Mouse (Mus musculus) myocyte (in vitro differentiated cells): ENCODE measurements at regions not wholly inside any gene's neighbourhood (a gene's known extent, or its start where the extent isn't known, plus 50 kb on each side); places are given as distances from the start of the nearest gene placed in this dataset.

Experiments
- H3K27me3 ChIP-seq: one replicate; pipeline ENCODE4 v1.6.1; 2011; ENCODE audit not compliant: control insufficient read depth, insufficient read depth, insufficient read length
- H3K36me3 ChIP-seq: one replicate; pipeline ENCODE4 v1.6.1; 2011; ENCODE audit not compliant: control insufficient read depth, insufficient read depth
- H3K4me2 ChIP-seq: one replicate; pipeline ENCODE4 v1.6.1; 2011; ENCODE audit warnings: low read depth, control low read depth
- H3K4me3 ChIP-seq: one replicate; pipeline ENCODE4 v1.5.1; 2011; ENCODE audit warnings: mild to moderate bottlenecking, control low read depth, moderate library complexity
- H3K79me2 ChIP-seq: one replicate; pipeline ENCODE4 v1.6.1; 2011; ENCODE audit not compliant: control insufficient read depth, insufficient read depth
- H3ac ChIP-seq: one replicate; pipeline ENCODE4 v1.6.1; 2011; ENCODE audit not compliant: control insufficient read depth, insufficient read length
- CEBPB ChIP-seq: IDR thresholded peaks from 2 replicates; pipeline ENCODE4 v1.6.1; 2011; ENCODE audit warnings: mild to moderate bottlenecking, moderate library complexity; ENCODE audit not compliant: poor library complexity, insufficient read depth, severe bottlenecking
- E2F4 ChIP-seq: IDR thresholded peaks from one replicate; pipeline ENCODE4 v1.6.1; 2011; ENCODE audit warnings: mild to moderate bottlenecking, control low read depth, moderate library complexity; ENCODE audit not compliant: insufficient read depth
- MAX ChIP-seq: IDR thresholded peaks from one replicate; pipeline ENCODE4 v1.6.1; 2011; ENCODE audit warnings: low read depth, mild to moderate bottlenecking, control low read depth
- MYOD1 ChIP-seq, 3 experiments: IDR thresholded peaks; one replicate each; pipeline ENCODE4 v1.6.1; 2011; ENCODE audit warnings: control low read depth in 2 of 3, low read depth in 2 of 3, mild to moderate bottlenecking in 2 of 3, moderate library complexity in 1 of 3; ENCODE audit not compliant: insufficient read length in 2 of 3, control insufficient read depth in 1 of 3
- MYOG ChIP-seq, 3 experiments: IDR thresholded peaks; one replicate each; pipeline ENCODE4 v1.6.1; 2011; ENCODE audit warnings: control low read depth in 2 of 3, low read depth in 2 of 3, mild to moderate bottlenecking in 2 of 3; ENCODE audit not compliant: insufficient read length in 2 of 3, control insufficient read depth in 1 of 3, insufficient read depth in 1 of 3
- POLR2A ChIP-seq: IDR thresholded peaks from one replicate; pipeline ENCODE4 v1.6.1; 2011; ENCODE audit warnings: low read depth, mild to moderate bottlenecking, control low read depth, moderate library complexity; ENCODE audit not compliant: insufficient read length
- POLR2AphosphoS2 ChIP-seq: IDR thresholded peaks from one replicate; pipeline ENCODE4 v1.6.1; 2011; ENCODE audit warnings: low read depth, control low read depth; ENCODE audit not compliant: insufficient read length
- REST ChIP-seq: IDR thresholded peaks from one replicate; pipeline ENCODE4 v1.6.1; 2011; ENCODE audit warnings: mild to moderate bottlenecking, control low read depth, moderate library complexity; ENCODE audit not compliant: insufficient read depth, insufficient read length
- SRF ChIP-seq: IDR thresholded peaks from one replicate; pipeline ENCODE4 v1.6.1; 2011; ENCODE audit warnings: low read depth; ENCODE audit not compliant: control insufficient read depth, insufficient read length
- TCF12 ChIP-seq: IDR thresholded peaks from one replicate; pipeline ENCODE4 v1.6.1; 2011; ENCODE audit warnings: mild to moderate bottlenecking, control low read depth; ENCODE audit not compliant: poor library complexity, insufficient read depth, severe bottlenecking
- TCF3 ChIP-seq: IDR thresholded peaks from one replicate; pipeline ENCODE4 v1.6.1; 2011; ENCODE audit warnings: low read depth, control low read depth; ENCODE audit not compliant: insufficient read length
- USF1 ChIP-seq: IDR thresholded peaks from one replicate; pipeline ENCODE4 v1.6.1; 2011; ENCODE audit warnings: low read depth, mild to moderate bottlenecking, control low read depth, moderate library complexity

- TF ChIP-seq POLR2AphosphoS2 = no peak
- TF ChIP-seq TCF3 = no peak
- TF ChIP-seq MAX = no peak
- no peak for TF ChIP-seq E2F4
- TF ChIP-seq SRF = no peak
- TF ChIP-seq REST = no peak
- no peak for TF ChIP-seq TCF12
- TF ChIP-seq MYOG (IDR thresholded peaks at IDR 0.05; ENCODE audit: control insufficient read depth in 1 of 3, insufficient read depth in 1 of 3, insufficient read length in 2 of 3, low read depth in 2 of 3) = no peak
- no peak for TF ChIP-seq MYOD1 (IDR thresholded peaks at IDR 0.05; ENCODE audit: control insufficient read depth in 1 of 3, insufficient read length in 2 of 3, low read depth in 2 of 3)
- no peak for TF ChIP-seq CEBPB
- no peak for TF ChIP-seq POLR2A
- no peak for TF ChIP-seq USF1
- Histone ChIP-seq H3K27me3 (no peaks in the 10 kb centered on the region), H3K4me3 (no peak overlapping the region), H3K36me3 (no peaks in the 10 kb centered on the region), H3K4me2 (no peak overlapping the region), H3ac (no peak overlapping the region), H3K79me2 (no peaks in the 10 kb centered on the region)
These were observed 111.6 kb upstream of the Ppp2r2d start for GRCm38 (mm10) chr7:138734254-138734653.

DNA sequence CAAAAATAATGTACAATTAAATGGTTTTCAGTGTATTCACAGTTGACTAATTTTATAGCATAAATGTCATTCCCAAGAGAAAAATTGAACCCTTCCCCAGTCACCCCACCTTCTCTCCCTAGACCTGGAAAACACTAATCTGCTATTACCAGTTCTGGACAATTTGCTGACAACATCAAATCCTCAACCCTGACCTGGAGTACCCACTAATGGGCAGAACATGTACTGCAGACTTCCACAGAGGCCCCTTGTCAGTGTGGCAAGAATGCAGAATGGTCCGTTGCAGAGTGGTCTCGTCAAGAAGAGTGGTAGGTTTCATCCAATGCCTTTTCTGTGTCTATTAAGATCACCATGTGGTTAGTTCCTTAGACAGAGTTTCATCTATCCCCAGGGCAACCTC lies 121.0 kb upstream of the Ppp2r2d start:
- no peak for TF ChIP-seq MAX
- TF ChIP-seq TCF3 = no peak
- TF ChIP-seq REST = no peak
- TF ChIP-seq POLR2AphosphoS2 = no peak
- no peak for TF ChIP-seq USF1
- TF ChIP-seq E2F4 = no peak
- TF ChIP-seq MYOD1 (IDR thresholded peaks at IDR 0.05; ENCODE audit: control insufficient read depth in 1 of 3, insufficient read length in 2 of 3, low read depth in 2 of 3) = no peak
- H3K27me3 ChIP-seq = no peaks in the 10 kb centered on the region
- no peak overlapping the region for H3K4me3 ChIP-seq
- H3ac ChIP-seq = no peak overlapping the region
- no peaks in the 10 kb centered on the region for H3K79me2 ChIP-seq
- H3K36me3 ChIP-seq = no peaks in the 10 kb centered on the region
- H3K4me2 ChIP-seq = no peak overlapping the region

- Histone ChIP-seq H3K36me3 (no peaks in the 10 kb centered on the region), H3K79me2 (no peaks in the 10 kb centered on the region), H3K27me3 (no peaks in the 10 kb centered on the region), H3K4me2 (no peak overlapping the region), H3ac (no peak overlapping the region), H3K4me3 (no peak overlapping the region)
- TF ChIP-seq POLR2A (no peak), REST (no peak), SRF (no peak)
These were observed 126.3 kb upstream of the Ppp2r2d start for GRCm38 (mm10) chr7:138719608-138720007.

- Histone ChIP-seq H3K4me3 (no peak overlapping the region), H3ac (no peak overlapping the region), H3K27me3 (no peaks in the 10 kb centered on the region), H3K79me2 (no peaks in the 10 kb centered on the region), H3K4me2 (no peak overlapping the region), H3K36me3 (no peaks in the 10 kb centered on the region)
- no peak for TF ChIP-seq MYOD1 (IDR thresholded peaks at IDR 0.05; ENCODE audit: control insufficient read depth in 1 of 3, insufficient read length in 2 of 3, low read depth in 2 of 3)
- TF ChIP-seq E2F4 = no peak
- no peak for TF ChIP-seq POLR2A
- no peak for TF ChIP-seq CEBPB
- TF ChIP-seq POLR2AphosphoS2 = no peak
- TF ChIP-seq SRF = no peak
- no peak for TF ChIP-seq USF1
- no peak for TF ChIP-seq MYOG (IDR thresholded peaks at IDR 0.05; ENCODE audit: control insufficient read depth in 1 of 3, insufficient read depth in 1 of 3, insufficient read length in 2 of 3, low read depth in 2 of 3)
- TF ChIP-seq MAX = no peak
- TF ChIP-seq REST = no peak
- no peak for TF ChIP-seq TCF12
- no peak for TF ChIP-seq TCF3
These were observed 126.8 kb upstream of the Ppp2r2d start for GRCm38 (mm10) chr7:138719115-138719514.

- Histone ChIP-seq H3K4me3 (no peak overlapping the region), H3K27me3 (no peaks in the 10 kb centered on the region), H3K36me3 (no peaks in the 10 kb centered on the region), H3ac (no peak overlapping the region), H3K79me2 (no peaks in the 10 kb centered on the region), H3K4me2 (no peak overlapping the region)
- no peak for TF ChIP-seq USF1
- no peak for TF ChIP-seq E2F4
- TF ChIP-seq MYOG (IDR thresholded peaks at IDR 0.05; ENCODE audit: control insufficient read depth in 1 of 3, insufficient read depth in 1 of 3, insufficient read length in 2 of 3, low read depth in 2 of 3) = no peak
- TF ChIP-seq POLR2A = no peak
- no peak for TF ChIP-seq POLR2AphosphoS2
- no peak for TF ChIP-seq TCF3
- TF ChIP-seq MYOD1 (IDR thresholded peaks at IDR 0.05; ENCODE audit: control insufficient read depth in 1 of 3, insufficient read length in 2 of 3, low read depth in 2 of 3) = no peak
- no peak for TF ChIP-seq TCF12
- no peak for TF ChIP-seq SRF
- TF ChIP-seq MAX = no peak
- no peak for TF ChIP-seq CEBPB
These were observed 131.1 kb upstream of the Ppp2r2d start for GRCm38 (mm10) chr7:138714731-138715130.
